Mouse (Mus musculus) limb, embryonic 15.5 days (tissue): ENCODE data around the gene Dnmt3l. TPM values are rescaled to one million over a fixed set of nuclear protein-coding genes. Genes with fewer than 3 reads are reported as not detected.
"Not testable (repeated sequence)": the region's sequence is repeated elsewhere in the genome, so short reads cannot be mapped to it uniquely, and the experiment has no call there.

ENCODE experiments used
- ATAC-seq: fragments of 200-750 bp; cut with Nextera tagmentation; 2 replicates; pipeline ENCODE4 v1.8.0; 2017; ENCODE audit warnings: low read depth, moderate TSS enrichment; ENCODE audit not compliant: insufficient number of reproducible peaks, low FRiP score, low TSS enrichment
- H3K27ac ChIP-seq: fragments of 300-500 bp; sonication (generic); 2 replicates; pipeline ENCODE4 v1.5.1; 2015; ENCODE audit warnings: moderate library complexity, mild to moderate bottlenecking, inconsistent platforms
- H3K27me3 ChIP-seq: fragments of 300-500 bp; sonication (generic); 2 replicates; pipeline ENCODE4 v1.6.1; 2015; ENCODE audit warnings: inconsistent platforms
- H3K36me3 ChIP-seq: fragments of 300-500 bp; sonication (generic); 2 replicates; pipeline ENCODE4 v1.6.1; 2015; ENCODE audit warnings: inconsistent platforms
- H3K4me1 ChIP-seq: fragments of 300-500 bp; sonication (generic); 2 replicates; pipeline ENCODE4 v1.6.1; 2015; ENCODE audit warnings: inconsistent platforms
- H3K4me2 ChIP-seq: fragments of 300-500 bp; sonication (generic); 2 replicates; pipeline ENCODE4 v1.6.1; 2015; ENCODE audit warnings: mild to moderate bottlenecking, inconsistent platforms
- H3K4me3 ChIP-seq: fragments of 300-500 bp; sonication (generic); 2 replicates; pipeline ENCODE4 v1.5.1; 2015; ENCODE audit warnings: mild to moderate bottlenecking, inconsistent platforms
- H3K9ac ChIP-seq: fragments of 300-500 bp; sonication (generic); 2 replicates; pipeline ENCODE4 v1.6.1; 2015; ENCODE audit warnings: inconsistent platforms
- H3K9me3 ChIP-seq: fragments of 300-500 bp; sonication (generic); 2 replicates; pipeline ENCODE4 v1.6.1; 2016; ENCODE audit warnings: inconsistent platforms
- WGBS: fragments of 180-500 bp; shearing (Covaris S2); methylation state at CpG from one replicate; pipeline ENCODE4 v1.1.7; 2015; 5-methylcytosine and 5-hydroxymethylcytosine counted together
- polyA plus RNA-seq: library from polyadenylated mRNA; unstranded; fragments of >200 nt; fragmentation: Nextera tagmentation; extraction: Ambion mirVana; gene quantifications from 2 replicates; pipeline ENCODE4 v1.2.1, GENCODE M21; 2015

The Dnmt3l gene
- polyA plus RNA-seq, 1 experiment from 2014 or later: 0.58 TPM

GRCm38 (mm10) chr10:78011116-78011515 lies 30.6 kb upstream of the Dnmt3l start:
- H3K4me2 ChIP-seq, H3K36me3 ChIP-seq, H3K4me3 ChIP-seq, ATAC-seq, H3K27ac ChIP-seq, H3K9ac ChIP-seq, H3K27me3 ChIP-seq, H3K9me3 ChIP-seq: not testable (repeated sequence)
- WGBS: 94% methylated on average over 5 of the region's 5 CpGs
- H3K4me1 ChIP-seq: peaks cover 33% of the 10 kb centered on the region

GRCm38 (mm10) chr10:78012661-78013495 lies 28.9 kb upstream of the Dnmt3l start:
- no peak overlapping the region for H3K4me3 ChIP-seq
- ATAC-seq: no peak
- H3K9me3 ChIP-seq: no peaks in the 10 kb centered on the region
- no peak overlapping the region for H3K9ac ChIP-seq
- peaks cover 15% of the 10 kb centered on the region for H3K4me1 ChIP-seq
- WGBS: 86% methylated on average over 18 of the region's 18 CpGs
- H3K36me3 ChIP-seq: no peaks in the 10 kb centered on the region
- H3K27ac ChIP-seq: no peak overlapping the region
- no peak overlapping the region for H3K4me2 ChIP-seq
- no peaks in the 10 kb centered on the region for H3K27me3 ChIP-seq

GRCm38 (mm10) chr10:78015489-78015888 lies 26.3 kb upstream of the Dnmt3l start:
- no peak overlapping the region for H3K4me2 ChIP-seq
- ATAC-seq: no peak
- H3K9ac ChIP-seq: no peak overlapping the region
- H3K27ac ChIP-seq: no peak overlapping the region
- WGBS: 87% methylated on average over 1 of the region's 1 CpGs
- H3K36me3 ChIP-seq: no peaks in the 10 kb centered on the region
- peaks cover 5% of the 10 kb centered on the region for H3K4me1 ChIP-seq
- H3K9me3 ChIP-seq: no peaks in the 10 kb centered on the region
- no peak overlapping the region for H3K4me3 ChIP-seq
- H3K27me3 ChIP-seq: no peaks in the 10 kb centered on the region

- no peaks in the 10 kb centered on the region for H3K27me3 ChIP-seq
- no peak overlapping the region for H3K9ac ChIP-seq
- peaks cover 2% of the 10 kb centered on the region; the same call in 1 of the 2 replicates for H3K4me1 ChIP-seq
- H3K4me3 ChIP-seq: no peak overlapping the region
- no peaks in the 10 kb centered on the region for H3K36me3 ChIP-seq
- H3K4me2 ChIP-seq: no peak overlapping the region
- no peaks in the 10 kb centered on the region for H3K9me3 ChIP-seq
- H3K27ac ChIP-seq: no peak overlapping the region
- ATAC-seq: no peak
- 56% methylated on average over 5 of the region's 5 CpGs for WGBS
These were observed 25.4 kb upstream of the Dnmt3l start for GRCm38 (mm10) chr10:78016366-78016765.

- H3K36me3 ChIP-seq: no peaks in the 10 kb centered on the region
- H3K4me1 ChIP-seq: peaks cover 2% of the 10 kb centered on the region; the same call in 1 of the 2 replicates
- 17% methylated on average over 19 of the region's 19 CpGs for WGBS
- H3K4me2 ChIP-seq: peak overlapping the region; percentile 56
- H3K4me3 ChIP-seq: peak overlapping the region; percentile 30
- H3K27ac ChIP-seq: no peak overlapping the region
- no peak overlapping the region for H3K9ac ChIP-seq
- no peaks in the 10 kb centered on the region for H3K9me3 ChIP-seq
- ATAC-seq: 0 out of 2 replicates have a peak, but pooled peaks have one; percentile 69
- no peaks in the 10 kb centered on the region for H3K27me3 ChIP-seq
These were observed 22.9 kb upstream of the Dnmt3l start for GRCm38 (mm10) chr10:78018797-78019203.

- ATAC-seq: no peak
- Histone ChIP-seq H3K4me1 (peaks cover 2% of the 10 kb centered on the region; the same call in 1 of the 2 replicates), H3K4me2 (no peak overlapping the region)
These were observed 22.5 kb upstream of the Dnmt3l start for GRCm38 (mm10) chr10:78019291-78019690.

GRCm38 (mm10) chr10:78019984-78020383 lies 21.8 kb upstream of the Dnmt3l start:
- ATAC-seq, H3K4me2 ChIP-seq, H3K9ac ChIP-seq, H3K4me3 ChIP-seq, H3K27ac ChIP-seq, H3K9me3 ChIP-seq, H3K36me3 ChIP-seq, H3K4me1 ChIP-seq, H3K27me3 ChIP-seq: not testable (repeated sequence)
- 93% methylated on average over 7 of the region's 11 CpGs for WGBS

More at GRCm38 (mm10) chr10:78019291-78019690, 22.5 kb upstream of the Dnmt3l start:
- 83% methylated on average over 4 of the region's 4 CpGs for WGBS
- Histone ChIP-seq H3K9ac (no peak overlapping the region), H3K27ac (no peak overlapping the region), H3K36me3 (no peaks in the 10 kb centered on the region), H3K4me3 (no peak overlapping the region), H3K9me3 (no peaks in the 10 kb centered on the region), H3K27me3 (no peaks in the 10 kb centered on the region)

GRCm38 (mm10) chr10:78025453-78025852 lies 16.3 kb upstream of the Dnmt3l start:
- not testable (repeated sequence) for H3K27ac ChIP-seq, H3K9ac ChIP-seq, H3K4me3 ChIP-seq, ATAC-seq, H3K4me1 ChIP-seq, H3K9me3 ChIP-seq, H3K4me2 ChIP-seq, H3K27me3 ChIP-seq, H3K36me3 ChIP-seq
- WGBS: 64% methylated on average over 6 of the region's 8 CpGs

GRCm38 (mm10) chr10:78028129-78028528 lies 13.6 kb upstream of the Dnmt3l start:
- WGBS: 4% methylated on average over 5 of the region's 5 CpGs
- H3K4me2 ChIP-seq: no peak overlapping the region
- H3K9me3 ChIP-seq: no peaks in the 10 kb centered on the region
- no peaks in the 10 kb centered on the region for H3K36me3 ChIP-seq
- H3K4me3 ChIP-seq: no peak overlapping the region
- H3K27me3 ChIP-seq: no peaks in the 10 kb centered on the region
- no peaks in the 10 kb centered on the region for H3K4me1 ChIP-seq
- H3K9ac ChIP-seq: no peak overlapping the region
- ATAC-seq: no peak
- H3K27ac ChIP-seq: no peak overlapping the region

- WGBS: 86% methylated on average over 1 of the region's 1 CpGs
- H3K9ac ChIP-seq: no peak overlapping the region
These were observed 12.7 kb upstream of the Dnmt3l start for GRCm38 (mm10) chr10:78029080-78029479.

GRCm38 (mm10) chr10:78031987-78032386 lies 9.8 kb upstream of the Dnmt3l start:
- H3K27me3 ChIP-seq: no peaks in the 10 kb centered on the region
- H3K4me2 ChIP-seq: no peak overlapping the region
- 63% methylated on average over 2 of the region's 2 CpGs for whole genome bisulfite sequencing
- H3K9me3 ChIP-seq: no peaks in the 10 kb centered on the region
- no peaks in the 10 kb centered on the region for H3K36me3 ChIP-seq
- H3K9ac ChIP-seq: no peak overlapping the region
- no peaks in the 10 kb centered on the region for H3K4me1 ChIP-seq
- ATAC-seq: no peak
- no peak overlapping the region for H3K4me3 ChIP-seq
- no peak overlapping the region for H3K27ac ChIP-seq

More at GRCm38 (mm10) chr10:78029080-78029479, 12.7 kb upstream of the Dnmt3l start:
- Histone ChIP-seq H3K27ac (no peak overlapping the region), H3K9me3 (no peaks in the 10 kb centered on the region), H3K4me1 (no peaks in the 10 kb centered on the region), H3K36me3 (no peaks in the 10 kb centered on the region), H3K27me3 (no peaks in the 10 kb centered on the region), H3K4me2 (no peak overlapping the region), H3K4me3 (no peak overlapping the region)
- ATAC-seq: no peak

GRCm38 (mm10) chr10:78037139-78037538 lies 4.6 kb upstream of the Dnmt3l start:
- Histone ChIP-seq H3K27ac (no peak overlapping the region), H3K4me3 (no peak overlapping the region), H3K9me3 (no peaks in the 10 kb centered on the region), H3K4me1 (peaks cover 2% of the 10 kb centered on the region; the same call in 1 of the 2 replicates), H3K27me3 (no peaks in the 10 kb centered on the region), H3K9ac (no peak overlapping the region), H3K4me2 (no peak overlapping the region), H3K36me3 (no peaks in the 10 kb centered on the region)
- no peak for ATAC-seq
- 85% methylated on average over 4 of the region's 4 CpGs for WGBS
